Mouse (Mus musculus) hindbrain, embryonic 10.5 days (tissue): ENCODE results near the gene Ticrr. TPM values are rescaled to one million over a fixed set of nuclear protein-coding genes. Genes with fewer than 3 reads are reported as not detected.

ENCODE experiments used
- DNase-seq: peaks from one replicate; pipeline ENCODE4 v3.0.0-alpha.2; 2017; ENCODE audit warnings: low spot score
- H3K27ac ChIP-seq: fragments of 300-500 bp; sonication (generic); 2 replicates; pipeline ENCODE4 v1.5.1; 2016; ENCODE audit warnings: mild to moderate bottlenecking, moderate library complexity
- H3K27me3 ChIP-seq: fragments of 300-500 bp; sonication (generic); 2 replicates; pipeline ENCODE4 v1.6.1; 2016; ENCODE audit warnings: mild to moderate bottlenecking; ENCODE audit not compliant: poor library complexity, insufficient read depth, severe bottlenecking
- H3K36me3 ChIP-seq: fragments of 300-500 bp; sonication (generic); 2 replicates; pipeline ENCODE4 v1.6.1; 2016; ENCODE audit warnings: mild to moderate bottlenecking, moderate library complexity
- H3K4me1 ChIP-seq: fragments of 300-500 bp; sonication (generic); replicated peaks from 2 replicates; pipeline ENCODE4 v1.6.1; 2016; ENCODE audit warnings: mild to moderate bottlenecking
- H3K4me3 ChIP-seq: fragments of 300-500 bp; sonication (generic); 2 replicates; pipeline ENCODE4 v1.5.1; 2016; ENCODE audit warnings: mild to moderate bottlenecking, moderate library complexity
- H3K9me3 ChIP-seq: fragments of 300-500 bp; sonication (generic); 2 replicates; pipeline ENCODE4 v1.6.1; 2016; ENCODE audit warnings: mild to moderate bottlenecking, moderate library complexity
- WGBS: fragments of 180-500 bp; shearing (Covaris S2); methylation state at CpG from one replicate; pipeline ENCODE4 v1.1.7; 2016; 5-methylcytosine and 5-hydroxymethylcytosine counted together
- polyA plus RNA-seq: library from polyadenylated mRNA; unstranded; fragments of >200 nt; fragmentation: Nextera tagmentation; extraction: Ambion mirVana; gene quantifications from 2 replicates; pipeline ENCODE4 v1.2.1, GENCODE M21; 2016

Ticrr gene
- 16.1 and 16.5 TPM in 2 replicates for polyA plus RNA-seq

GRCm38 (mm10) chr7:79659578-79660290, at the start of gene Ticrr:
TSS of gene Ticrr (plus strand) at chr7:79660196.
- Histone ChIP-seq H3K4me1 (peaks cover 39% of the 10 kb centered on the region), H3K9me3 (no peaks in the 10 kb centered on the region), H3K27me3 (no peaks in the 10 kb centered on the region; the same call in 1 of the 2 replicates), H3K36me3 (peaks cover 18% of the 10 kb centered on the region; the same call in 1 of the 2 replicates), H3K4me3 (peak within 1 kb of the TSS; percentile 100), H3K27ac (peak within 1 kb of the TSS; percentile 94)
- under 1% methylated on average over 39 of the region's 39 CpGs for WGBS
- DNase-seq = peak; percentile 99

GRCm38 (mm10) chr7:79611901-79612300, 48.1 kb upstream of the Ticrr start:
- 72% methylated on average over 9 of the region's 9 CpGs for WGBS
- H3K27ac ChIP-seq = 0 out of 2 replicates have a peak overlapping the region, but pooled peaks have one; percentile 40
- DNase-seq = no peak
- peaks cover 96% of the 10 kb centered on the region for H3K27me3 ChIP-seq
- peaks cover 30% of the 10 kb centered on the region for H3K4me1 ChIP-seq
- H3K9me3 ChIP-seq = no peaks in the 10 kb centered on the region
- H3K4me3 ChIP-seq = no peak overlapping the region
- H3K36me3 ChIP-seq = no peaks in the 10 kb centered on the region

DNA sequence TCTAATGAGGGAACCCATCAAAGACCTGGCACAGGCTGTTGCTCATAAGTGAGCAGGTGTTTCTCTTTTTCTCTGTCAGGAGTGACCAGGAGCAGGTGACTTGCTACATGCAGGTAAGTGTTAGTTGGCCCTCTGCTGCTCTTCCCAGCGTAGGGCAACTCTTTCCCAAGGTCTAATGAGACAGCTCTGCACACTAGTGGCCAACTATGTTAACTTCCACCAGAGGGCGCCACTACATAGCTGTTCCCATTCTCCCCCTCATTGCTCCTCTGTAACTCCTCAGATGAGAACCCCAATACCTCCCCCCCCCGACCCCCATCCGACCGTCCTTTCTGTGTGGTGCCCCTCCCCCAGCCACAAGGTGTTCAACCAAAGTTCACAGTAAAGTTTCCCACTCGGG, 47.2 kb upstream of the Ticrr start:
- H3K27me3 ChIP-seq = peaks cover 96% of the 10 kb centered on the region

DNA sequence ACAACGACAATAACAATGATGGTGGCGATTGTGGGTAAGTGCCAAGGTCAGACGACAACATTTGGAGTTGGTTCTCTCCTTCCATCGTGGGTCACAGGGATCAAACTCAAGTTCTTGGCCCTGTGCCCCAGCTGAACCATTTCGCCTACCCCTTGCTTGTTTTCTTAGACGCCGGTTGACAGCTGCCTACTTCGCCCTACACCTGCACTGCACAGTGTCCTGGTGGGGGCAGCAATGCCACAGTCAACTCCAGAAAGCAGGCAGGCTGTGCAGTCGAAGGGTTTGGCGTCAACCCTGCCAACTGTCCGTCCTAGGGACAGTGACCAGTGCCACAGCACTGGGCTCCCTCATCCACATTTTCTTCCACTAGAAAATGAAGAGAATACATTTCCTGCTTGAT, 46.7 kb upstream of the Ticrr start:
- Histone ChIP-seq H3K9me3 (no peaks in the 10 kb centered on the region), H3K27me3 (peaks cover 96% of the 10 kb centered on the region), H3K36me3 (no peaks in the 10 kb centered on the region), H3K4me3 (no peak overlapping the region), H3K4me1 (peaks cover 27% of the 10 kb centered on the region), H3K27ac (no peak overlapping the region)
- WGBS = 64% methylated on average over 11 of the region's 11 CpGs
- DNase-seq = no peak

More for the DNA sequence above, 47.2 kb upstream of the Ticrr start:
- no peaks in the 10 kb centered on the region for H3K36me3 ChIP-seq
- no peak overlapping the region for H3K27ac ChIP-seq
- no peaks in the 10 kb centered on the region for H3K9me3 ChIP-seq
- DNase-seq = peak; percentile 54
- H3K4me3 ChIP-seq = no peak overlapping the region
- H3K4me1 ChIP-seq = peaks cover 27% of the 10 kb centered on the region
- 15% methylated on average over 6 of the region's 6 CpGs for WGBS

GRCm38 (mm10) chr7:79615008-79615407, 45.0 kb upstream of the Ticrr start:
- Histone ChIP-seq H3K36me3 (no peaks in the 10 kb centered on the region), H3K9me3 (no peaks in the 10 kb centered on the region), H3K4me3 (no peak overlapping the region), H3K27me3 (peaks cover 94% of the 10 kb centered on the region), H3K27ac (no peak overlapping the region), H3K4me1 (peaks cover 21% of the 10 kb centered on the region)
- no peak for DNase-seq
- 82% methylated on average over 4 of the region's 4 CpGs for WGBS

DNA sequence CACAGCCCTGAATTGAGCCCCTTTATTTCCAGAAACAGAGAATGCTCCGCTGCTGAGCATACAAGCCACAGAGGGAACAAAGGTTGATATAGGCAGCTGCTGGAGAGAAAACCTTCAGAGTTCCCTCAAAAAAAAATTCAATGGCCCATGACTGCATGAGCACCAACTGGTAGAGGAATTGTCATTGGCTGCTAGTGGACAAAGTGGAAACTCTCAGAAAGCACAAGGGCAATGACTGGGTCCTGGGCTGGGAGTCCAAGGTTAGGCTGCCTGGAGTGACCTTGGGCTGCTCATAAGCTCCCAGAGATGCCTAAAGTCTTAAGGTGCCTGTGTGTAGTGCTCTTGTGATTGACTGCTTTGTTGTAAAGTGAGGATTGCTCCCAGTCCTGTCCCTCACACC, 44.1 kb upstream of the Ticrr start:
- Histone ChIP-seq H3K27me3 (peaks cover 85% of the 10 kb centered on the region), H3K4me1 (peaks cover 18% of the 10 kb centered on the region), H3K4me3 (no peak overlapping the region), H3K27ac (no peak overlapping the region), H3K36me3 (no peaks in the 10 kb centered on the region), H3K9me3 (no peaks in the 10 kb centered on the region)
- no peak for DNase-seq
- 55% methylated on average over 1 of the region's 1 CpGs for WGBS

- peak within 1 kb of the TSS; percentile 40 for H3K4me3 ChIP-seq
- no peaks in the 10 kb centered on the region for H3K36me3 ChIP-seq
- H3K27ac ChIP-seq = no peak within 1 kb of the TSS
- WGBS = 9% methylated on average over 33 of the region's 33 CpGs
- peaks cover 70% of the 10 kb centered on the region for H3K27me3 ChIP-seq
- peaks cover 10% of the 10 kb centered on the region for H3K4me1 ChIP-seq
- no peak for DNase-seq
- H3K9me3 ChIP-seq = no peaks in the 10 kb centered on the region
Measured at GRCm38 (mm10) chr7:79617418-79617817, 42.6 kb upstream of the Ticrr start, which contains the start of gene Rhcg. TSS of gene Rhcg (minus strand) at chr7:79617657.

GRCm38 (mm10) chr7:79619493-79619892, 40.5 kb upstream of the Ticrr start:
- Histone ChIP-seq H3K27ac (no peak overlapping the region), H3K4me3 (no peak overlapping the region), H3K27me3 (peaks cover 51% of the 10 kb centered on the region), H3K9me3 (no peaks in the 10 kb centered on the region), H3K36me3 (no peaks in the 10 kb centered on the region), H3K4me1 (peaks cover 6% of the 10 kb centered on the region)
- WGBS = 72% methylated on average over 4 of the region's 4 CpGs
- no peak for DNase-seq

DNA sequence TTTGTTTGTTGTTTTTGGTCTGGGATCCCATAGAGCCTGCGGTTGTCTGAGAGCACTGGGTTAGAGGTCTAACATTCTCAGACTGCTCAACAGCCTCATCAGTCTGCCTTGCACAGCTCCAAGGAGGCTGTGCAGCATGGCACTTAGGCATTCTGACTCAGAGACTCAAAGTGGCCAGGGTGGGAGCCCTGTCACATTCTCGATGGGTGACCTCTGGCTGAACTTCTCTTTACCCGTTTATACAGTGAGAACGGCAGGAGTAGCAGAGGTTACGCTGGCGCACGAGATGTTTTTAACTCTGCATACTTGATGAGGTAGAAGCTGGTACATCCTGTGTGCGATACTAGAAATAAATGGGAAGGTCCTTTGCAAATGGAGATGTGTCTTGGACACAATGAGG, 36.9 kb upstream of the Ticrr start:
- H3K4me1 ChIP-seq = no peaks in the 10 kb centered on the region
- no peaks in the 10 kb centered on the region for H3K9me3 ChIP-seq
- no peaks in the 10 kb centered on the region for H3K36me3 ChIP-seq
- no peak overlapping the region for H3K4me3 ChIP-seq
- H3K27me3 ChIP-seq = peaks cover 15% of the 10 kb centered on the region
- H3K27ac ChIP-seq = no peak overlapping the region
- DNase-seq = no peak
- WGBS = 73% methylated on average over 8 of the region's 8 CpGs

GRCm38 (mm10) chr7:79626170-79626569, 33.8 kb upstream of the Ticrr start:
- Histone ChIP-seq H3K27me3 (no peaks in the 10 kb centered on the region), H3K4me1 (no peaks in the 10 kb centered on the region), H3K9me3 (no peaks in the 10 kb centered on the region), H3K27ac (no peak overlapping the region), H3K4me3 (no peak overlapping the region), H3K36me3 (no peaks in the 10 kb centered on the region)
- 84% methylated on average over 5 of the region's 5 CpGs for WGBS
- DNase-seq = no peak

GRCm38 (mm10) chr7:79628271-79628913, 31.6 kb upstream of the Ticrr start:
- no peak for DNase-seq
- H3K9me3 ChIP-seq = no peaks in the 10 kb centered on the region
- H3K27me3 ChIP-seq = peaks cover 6% of the 10 kb centered on the region
- no peaks in the 10 kb centered on the region for H3K36me3 ChIP-seq
- no peak overlapping the region for H3K4me3 ChIP-seq
- WGBS = 72% methylated on average over 4 of the region's 4 CpGs
- peaks cover 6% of the 10 kb centered on the region; the same call in 1 of the 2 replicates for H3K4me1 ChIP-seq
- H3K27ac ChIP-seq = no peak overlapping the region

DNA sequence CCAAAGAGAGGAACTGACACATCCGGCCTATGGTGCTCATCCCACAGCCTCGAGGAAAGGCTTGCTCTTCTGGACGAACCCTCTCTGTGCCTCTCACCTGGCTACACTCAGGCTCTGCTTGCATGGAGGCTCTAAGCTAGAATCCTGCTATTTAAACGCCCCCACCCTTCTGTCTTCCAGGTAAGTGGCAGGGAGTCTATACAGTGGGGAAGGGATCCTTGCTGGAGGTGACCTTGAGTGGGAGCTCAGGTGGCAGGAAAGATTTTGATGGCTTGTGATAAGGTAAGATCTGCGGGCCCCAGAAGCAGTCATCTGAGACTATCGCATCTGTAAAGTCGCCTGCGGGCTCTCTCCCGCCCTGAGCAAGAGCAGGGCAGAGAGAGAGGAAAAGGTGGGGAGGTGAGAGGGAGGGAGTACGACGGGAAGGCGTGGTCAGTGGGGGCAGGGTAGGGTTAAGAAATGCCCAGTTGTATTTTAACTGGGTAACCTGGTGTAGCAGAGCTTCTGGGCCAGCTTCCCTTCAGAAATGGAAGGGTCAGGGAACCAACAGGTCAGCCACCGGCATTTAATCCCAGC, 28.1 kb upstream of the Ticrr start:
- H3K4me3 ChIP-seq = no peak overlapping the region
- H3K9me3 ChIP-seq = no peaks in the 10 kb centered on the region
- H3K36me3 ChIP-seq = no peaks in the 10 kb centered on the region
- 26% methylated on average over 13 of the region's 13 CpGs for WGBS
- DNase-seq = no peak
- H3K27me3 ChIP-seq = peaks cover 6% of the 10 kb centered on the region
- H3K4me1 ChIP-seq = peaks cover 6% of the 10 kb centered on the region; the same call in 1 of the 2 replicates
- H3K27ac ChIP-seq = no peak overlapping the region

GRCm38 (mm10) chr7:79647233-79647632, 12.8 kb upstream of the Ticrr start:
- Histone ChIP-seq H3K4me1 (no peaks in the 10 kb centered on the region), H3K27ac (no peak overlapping the region), H3K4me3 (no peak overlapping the region), H3K9me3 (no peaks in the 10 kb centered on the region), H3K36me3 (no peaks in the 10 kb centered on the region), H3K27me3 (no peaks in the 10 kb centered on the region; the same call in 1 of the 2 replicates)
- no peak for DNase-seq
- WGBS = 91% methylated on average over 3 of the region's 3 CpGs
